ENCODE assay signal across 10 mouse cellular contexts in genomic region chr12:85969571-85969970, GRCm38 (mm10).
A peak's percentile ranks its signal among the peaks of the same experiment; 100 is the strongest.
DNase-seq lines count a peak whose midpoint lies in the region; ATAC-seq and TF ChIP-seq lines count a peak whose summit lies in the region.
"Had no signal": no experiment of that assay in that cellular context is flagged by ENCODE, and none has a peak within 500 bp of the region (broad histone marks: within the 10 kb centered on the region; RNA-seq: fewer than 3 reads in every experiment).

No protein-coding gene starts in this region.

- H3K4me1 ChIP-seq in lung, postnatal 0 days (ENCODE audit: insufficient read depth, low read depth, low read length): peaks cover 7% of the 10 kb centered on the region; the same call in 1 of the 2 replicates
- H3K4me1 ChIP-seq in forebrain, embryonic 13.5 days: peaks cover 9% of the 10 kb centered on the region; the same call in 1 of the 2 replicates

- H3K27ac ChIP-seq in gastrocnemius, adult 2 months: no peak overlapping the region
- no peak overlapping the region for H3K27ac ChIP-seq in lung, postnatal 0 days (ENCODE audit: low read length)
- H3K27ac ChIP-seq in forebrain, embryonic 13.5 days: no peak overlapping the region

- no peaks in the 10 kb centered on the region for H3K36me3 ChIP-seq in lung, postnatal 0 days (ENCODE audit: insufficient read depth, low read length)
- 0 out of 2 replicates have a peak, but pooled peaks cover under 1% of the 10 kb centered on the region for H3K36me3 ChIP-seq in forebrain, embryonic 13.5 days (ENCODE audit: poor library complexity, severe bottlenecking)

- ATAC-seq in lung, postnatal 0 days: no peak
- no peak for ATAC-seq in forebrain, embryonic 13.5 days

- no peaks in the 10 kb centered on the region for H3K9me3 ChIP-seq in lung, postnatal 0 days (ENCODE audit: low read length)
- H3K9me3 ChIP-seq in forebrain, embryonic 13.5 days (replicated peaks): no peaks in the 10 kb centered on the region

- H3K9ac ChIP-seq in lung, postnatal 0 days (replicated peaks; ENCODE audit: low read depth): no peak overlapping the region
- no peak overlapping the region for H3K9ac ChIP-seq in forebrain, embryonic 13.5 days

- intact Hi-C loops in gastrocnemius, adult 2 months (cut with DNase I): no loop called here

- TF ChIP-seq EP300 in lung, postnatal 0 days (IDR thresholded peaks at IDR 0.05): no peak

- DNase-seq in gastrocnemius, adult 2 months: peak; percentile 45
- DNase-seq in gastrocnemius, postnatal 4 days (ENCODE audit: low spot score in 2 of 2): no peak
- DNase-seq in c-Kit-positive CD71-negative TER-119-negative erythroid progenitor cells, embryonic 14.5 days (ENCODE audit: low read depth): peak; percentile 38
- peak; percentile 32 for DNase-seq in lung, postnatal 0 days (ENCODE audit: low spot score)
- peak; percentile 42 to 70 for DNase-seq in thymus, adult 18-20 months
- DNase-seq in urinary bladder, postnatal 36 days (ENCODE audit: low spot score in 2 of 2): no peak
- DNase-seq in frontal cortex, postnatal 36 days (ENCODE audit: low spot score in 2 of 2): no peak
- DNase-seq: embryo, embryonic 11 days had no signal

- WGBS in lung, postnatal 0 days: 24% methylated on average over 5 of the region's 5 CpGs
- 65% methylated on average over 5 of the region's 5 CpGs for WGBS in forebrain, embryonic 13.5 days

- no peak for TF ChIP-seq CTCF in gastrocnemius, adult 2 months (IDR thresholded peaks at IDR 0.05)
- no peak for TF ChIP-seq CTCF in lung, postnatal 0 days (IDR thresholded peaks at IDR 0.05)

- no peaks in the 10 kb centered on the region for H3K27me3 ChIP-seq in lung, postnatal 0 days (replicated peaks; ENCODE audit: insufficient read depth, low read length)
- no peaks in the 10 kb centered on the region for H3K27me3 ChIP-seq in forebrain, embryonic 13.5 days

- no peak overlapping the region for H3K4me2 ChIP-seq in lung, postnatal 0 days (replicated peaks; ENCODE audit: low read depth, low read length)
- no peak overlapping the region for H3K4me2 ChIP-seq in forebrain, embryonic 13.5 days
- H3K4me2 ChIP-seq: heart, embryonic 11.5 days had no signal

- no peak overlapping the region for H3K4me3 ChIP-seq in gastrocnemius, adult 2 months
- H3K4me3 ChIP-seq in lung, postnatal 0 days (ENCODE audit: low read depth, low read length): no peak overlapping the region
- no peak overlapping the region for H3K4me3 ChIP-seq in forebrain, embryonic 13.5 days

Comparison
In these comparisons a context has a peak if more than half of its experiments do, and no peak if none do; other contexts are left out.
1. DNase-seq: peak in gastrocnemius, adult 2 months (single experiment), c-Kit-positive CD71-negative TER-119-negative erythroid progenitor cells, embryonic 14.5 days (single experiment), lung, postnatal 0 days (single experiment) and thymus, adult 18-20 months (2 of 2); none in gastrocnemius, postnatal 4 days (0 of 2), urinary bladder, postnatal 36 days (0 of 2) and frontal cortex, postnatal 36 days (0 of 2).